Mouse (Mus musculus) lung, adult 2 months (tissue): ENCODE measurements around the gene Tas2r106.

Experiments
- CTCF ChIP-seq: fragments of 200-500 bp; IDR thresholded peaks from 2 replicates; pipeline ENCODE4 v1.5.1; 2011; ENCODE audit warnings: mild to moderate bottlenecking, low read length, control low read depth; ENCODE audit not compliant: insufficient read depth
- POLR2A ChIP-seq: fragments of 200-500 bp; IDR thresholded peaks from 2 replicates; pipeline ENCODE4 v1.6.1; 2011; ENCODE audit warnings: low read depth, mild to moderate bottlenecking, control low read depth, low read length, borderline replicate concordance; ENCODE audit errors: extremely low read depth

GRCm38 (mm10) chr6:131630812-131631211 is 47.9 kb downstream of the Tas2r106 start, which contains the start of gene Tas2r130:
- no peak for TF ChIP-seq CTCF
- TF ChIP-seq POLR2A: no peak
